Mouse (Mus musculus) liver (tissue): ENCODE results near the gene AL732309.1.
"Not testable (repeated sequence)": the region's sequence is repeated elsewhere in the genome, so short reads cannot be mapped to it uniquely, and the experiment has no call there.

Source experiments
- DNase-seq: peaks from one replicate; pipeline ENCODE4 v3.0.0-alpha.2; 2020; ENCODE audit warnings: mixed read lengths

The AL732309.1 gene

GRCm38 (mm10) chr2:25267241-25267640 lies 20.6 kb upstream of the AL732309.1 start:
- DNase-seq, result no peak

GRCm38 (mm10) chr2:25266720-25267119 lies 20.1 kb upstream of the AL732309.1 start:
- DNase-seq, result peak; percentile 51

- DNase-seq, result peak; percentile 47
These were observed 19.4 kb upstream of the AL732309.1 start for GRCm38 (mm10) chr2:25265897-25266656.

GRCm38 (mm10) chr2:25264851-25265250 lies 18.2 kb upstream of the AL732309.1 start:
- DNase-seq, result no peak

- no peak for DNase-seq
These were observed 17.6 kb upstream of the AL732309.1 start for GRCm38 (mm10) chr2:25264286-25264660.

GRCm38 (mm10) chr2:25263623-25264285 lies 17.1 kb upstream of the AL732309.1 start:
- DNase-seq, result no peak

GRCm38 (mm10) chr2:25262795-25263622 lies 16.3 kb upstream of the AL732309.1 start:
- DNase-seq, result peak; percentile 54

GRCm38 (mm10) chr2:25262291-25262767 lies 15.7 kb upstream of the AL732309.1 start, which contains the start of gene Tprn:
Gene Tprn (plus strand): TSS chr2:25262618.
- DNase-seq, result peak; percentile 98

GRCm38 (mm10) chr2:25261870-25262269 lies 15.2 kb upstream of the AL732309.1 start:
- DNase-seq, result no peak

- no peak for DNase-seq
These were observed 12.2 kb upstream of the AL732309.1 start for GRCm38 (mm10) chr2:25258887-25259286.

- DNase-seq, result not testable (repeated sequence)
These were observed 10.6 kb upstream of the AL732309.1 start for GRCm38 (mm10) chr2:25257250-25257649.

GRCm38 (mm10) chr2:25256443-25257109 lies 9.9 kb upstream of the AL732309.1 start:
- peak; percentile 59 for DNase-seq

GRCm38 (mm10) chr2:25255284-25255779 lies 8.7 kb upstream of the AL732309.1 start, which contains the start of gene Tmem203:
Gene Tmem203 (plus strand): TSS chr2:25255439.
- peak; percentile 92 for DNase-seq

- no peak for DNase-seq
These were observed 5.7 kb upstream of the AL732309.1 start for GRCm38 (mm10) chr2:25252331-25252730.

- no peak for DNase-seq
These were observed 2.5 kb downstream of the AL732309.1 start for GRCm38 (mm10) chr2:25244144-25244543.

- DNase-seq, result no peak
These were observed 3.3 kb downstream of the AL732309.1 start for GRCm38 (mm10) chr2:25243342-25243741.

- no peak for DNase-seq
These were observed 4.6 kb downstream of the AL732309.1 start, which contains the start of the genes Rnf208 and Cysrt1 for GRCm38 (mm10) chr2:25242101-25242506. Gene Rnf208 (plus strand): TSS chr2:25242255. Gene Cysrt1 (minus strand): TSS chr2:25242452.

GRCm38 (mm10) chr2:25241438-25241775 lies 5.3 kb downstream of the AL732309.1 start:
- DNase-seq, result no peak

- DNase-seq, result peak; percentile 76
These were observed 5.8 kb downstream of the AL732309.1 start for GRCm38 (mm10) chr2:25240723-25241437.

GRCm38 (mm10) chr2:25240310-25240709 lies 6.4 kb downstream of the AL732309.1 start:
- no peak for DNase-seq

- DNase-seq, result no peak
These were observed 6.9 kb downstream of the AL732309.1 start for GRCm38 (mm10) chr2:25239766-25240165.
